Mouse (Mus musculus): ENCODE measurements at regions not wholly inside any gene's neighbourhood (a gene's known extent, or its start where the extent isn't known, plus 50 kb on each side); places are given as distances from the start of the nearest gene placed in this dataset.

DNA sequence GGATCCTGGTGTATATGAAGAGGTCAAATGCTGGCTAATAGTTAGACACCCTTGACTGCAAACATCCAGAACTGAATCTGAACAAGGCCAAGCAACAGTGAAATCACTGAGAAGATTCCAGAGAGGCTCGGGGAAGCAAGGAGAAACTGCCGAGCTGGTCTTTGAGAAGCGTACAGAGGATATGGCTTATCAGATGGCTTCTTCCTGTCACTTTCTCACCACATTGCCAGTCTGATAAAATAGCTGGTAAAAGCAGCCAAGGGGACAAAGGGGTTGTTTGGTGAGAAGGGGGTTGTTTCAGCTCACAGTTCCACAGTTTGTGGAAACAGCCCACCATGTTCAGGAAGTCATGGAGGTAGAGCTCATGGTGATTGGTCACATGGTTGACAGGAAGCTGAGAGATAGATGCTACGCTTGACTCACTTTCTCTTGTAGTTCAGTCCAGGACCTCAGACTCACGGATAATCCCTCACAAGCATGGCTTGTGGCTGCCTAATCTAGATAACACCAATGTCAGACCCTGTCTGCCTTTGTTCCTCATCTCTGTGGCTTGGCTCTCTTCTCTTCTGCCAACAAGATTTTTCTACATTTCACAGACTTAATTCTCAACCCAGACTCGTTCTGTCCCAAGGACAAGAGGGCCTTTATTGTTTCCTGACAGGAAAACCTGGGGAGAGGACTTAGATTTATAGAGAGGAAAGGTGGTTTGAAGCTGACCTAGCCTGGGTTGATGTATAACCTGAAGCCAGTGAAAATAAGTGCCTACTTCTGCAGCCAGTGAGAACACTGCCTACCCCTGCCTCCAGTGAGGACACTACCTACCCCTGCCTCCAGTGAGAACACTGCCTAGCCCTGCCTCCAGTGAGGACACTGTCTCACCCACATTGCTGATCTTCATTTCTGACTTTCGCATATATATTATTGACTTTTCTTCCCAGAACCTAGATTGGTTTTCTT lies 122.0 kb downstream of the Tent5c start:
- DNase-seq, result peak; percentile 61
- Histone ChIP-seq H3K36me3 (ENCODE audit: control insufficient read depth, insufficient read depth, low read length) (no peaks in the 10 kb centered on the region), H3K27ac (ENCODE audit: insufficient read depth, low read depth, low read length) (peak overlapping the region; percentile 27), H3K27me3 (replicated peaks; ENCODE audit: control insufficient read depth, insufficient read depth, low read length) (no peaks in the 10 kb centered on the region), H3K4me1 (ENCODE audit: control insufficient read depth, insufficient read depth, low read length) (peaks cover 13% of the 10 kb centered on the region), H3K4me3 (ENCODE audit: insufficient read depth, low read depth, low read length) (no peak overlapping the region)
- WGBS, result 48% methylated on average over 7 of the region's 7 CpGs
- TF ChIP-seq POLR2A (IDR thresholded peaks at IDR 0.05; ENCODE audit: low read depth, low read length) (no peak), CTCF (conservative IDR thresholded peaks at IDR 0.05; ENCODE audit: insufficient read depth, insufficient read length, low read depth, low read length) (no peak)

DNA sequence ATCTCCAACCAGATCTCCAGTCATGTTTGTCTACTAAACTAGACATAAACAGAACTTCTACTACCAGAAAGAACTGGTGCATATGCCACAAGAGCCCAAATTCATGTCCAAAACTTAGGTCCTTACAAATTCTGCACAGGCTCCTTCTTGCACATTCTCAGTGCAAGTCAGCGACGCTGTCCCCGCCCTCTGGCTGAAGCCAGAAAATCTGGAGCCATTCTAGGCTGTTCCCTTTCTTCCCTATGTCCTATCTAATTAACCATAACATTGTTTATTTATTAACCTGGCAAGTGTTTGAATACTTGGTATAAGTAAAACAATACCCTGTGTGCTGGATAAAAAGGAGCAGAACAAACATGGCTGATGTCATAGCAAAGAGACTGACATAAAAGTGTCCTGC lies 122.7 kb downstream of the Tent5c start:
- peak; percentile 51 for DNase-seq

GRCm38 (mm10) chr3:100365354-100365945 lies 123.7 kb downstream of the Tent5c start:
- WGBS, result 62% methylated on average over 3 of the region's 3 CpGs
- TF ChIP-seq CTCF (conservative IDR thresholded peaks at IDR 0.05; ENCODE audit: insufficient read depth, insufficient read length, low read depth, low read length), result no peak
- TF ChIP-seq POLR2A (IDR thresholded peaks at IDR 0.05; ENCODE audit: low read depth, low read length), result no peak

More for the DNA sequence above, 122.7 kb downstream of the Tent5c start:
- Histone ChIP-seq H3K27ac (ENCODE audit: insufficient read depth, low read depth, low read length) (no peak overlapping the region), H3K36me3 (ENCODE audit: control insufficient read depth, insufficient read depth, low read length) (no peaks in the 10 kb centered on the region), H3K4me3 (ENCODE audit: insufficient read depth, low read depth, low read length) (no peak overlapping the region), H3K27me3 (replicated peaks; ENCODE audit: control insufficient read depth, insufficient read depth, low read length) (no peaks in the 10 kb centered on the region), H3K4me1 (ENCODE audit: control insufficient read depth, insufficient read depth, low read length) (peaks cover 13% of the 10 kb centered on the region)
- 61% methylated on average over 3 of the region's 3 CpGs for WGBS
- TF ChIP-seq CTCF (conservative IDR thresholded peaks at IDR 0.05; ENCODE audit: insufficient read depth, insufficient read length, low read depth, low read length), result no peak
- no peak for TF ChIP-seq POLR2A (IDR thresholded peaks at IDR 0.05; ENCODE audit: low read depth, low read length)

GRCm38 (mm10) chr3:100364706-100365105 lies 124.4 kb downstream of the Tent5c start:
- no peaks in the 10 kb centered on the region for H3K27me3 ChIP-seq (replicated peaks; ENCODE audit: control insufficient read depth, insufficient read depth, low read length)
- peaks cover 13% of the 10 kb centered on the region for H3K4me1 ChIP-seq (ENCODE audit: control insufficient read depth, insufficient read depth, low read length)
- TF ChIP-seq CTCF (conservative IDR thresholded peaks at IDR 0.05; ENCODE audit: insufficient read depth, insufficient read length, low read depth, low read length) (no peak), POLR2A (IDR thresholded peaks at IDR 0.05; ENCODE audit: low read depth, low read length) (no peak)
- H3K36me3 ChIP-seq (ENCODE audit: control insufficient read depth, insufficient read depth, low read length), result no peaks in the 10 kb centered on the region
- no peak overlapping the region for H3K27ac ChIP-seq (ENCODE audit: insufficient read depth, low read depth, low read length)
- no peak overlapping the region for H3K4me3 ChIP-seq (ENCODE audit: insufficient read depth, low read depth, low read length)
- WGBS, result 70% methylated on average over 2 of the region's 2 CpGs
- DNase-seq, result no peak

More at GRCm38 (mm10) chr3:100365354-100365945, 123.7 kb downstream of the Tent5c start:
- H3K27ac ChIP-seq (ENCODE audit: insufficient read depth, low read depth, low read length), result no peak overlapping the region
- no peaks in the 10 kb centered on the region for H3K36me3 ChIP-seq (ENCODE audit: control insufficient read depth, insufficient read depth, low read length)
- DNase-seq, result peak; percentile 29
- H3K4me3 ChIP-seq (ENCODE audit: insufficient read depth, low read depth, low read length), result no peak overlapping the region
- H3K4me1 ChIP-seq (ENCODE audit: control insufficient read depth, insufficient read depth, low read length), result peaks cover 13% of the 10 kb centered on the region
- no peaks in the 10 kb centered on the region for H3K27me3 ChIP-seq (replicated peaks; ENCODE audit: control insufficient read depth, insufficient read depth, low read length)

DNA sequence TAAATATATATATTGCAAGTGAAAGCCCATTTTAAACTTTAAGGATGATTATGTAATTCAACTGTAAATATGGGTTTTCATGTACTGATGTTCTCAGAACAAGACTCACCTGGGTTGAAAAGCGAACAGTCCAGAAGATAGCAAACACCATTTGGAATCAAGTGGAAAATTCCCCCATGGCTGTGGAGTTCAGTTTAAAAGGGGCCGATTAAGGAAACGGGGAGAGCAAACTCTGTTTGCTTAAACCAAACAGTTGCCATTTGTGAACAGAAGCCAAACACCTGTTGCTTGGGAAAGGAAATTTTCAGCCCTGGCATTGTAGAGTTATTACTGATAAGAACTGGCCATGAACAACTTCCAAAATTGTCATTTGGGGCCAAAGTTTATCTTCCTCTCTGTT lies 126.1 kb downstream of the Tent5c start:
- H3K27me3 ChIP-seq (replicated peaks; ENCODE audit: control insufficient read depth, insufficient read depth, low read length), result no peaks in the 10 kb centered on the region
- no peak for TF ChIP-seq POLR2A (IDR thresholded peaks at IDR 0.05; ENCODE audit: low read depth, low read length)
- no peak for TF ChIP-seq CTCF (conservative IDR thresholded peaks at IDR 0.05; ENCODE audit: insufficient read depth, insufficient read length, low read depth, low read length)
- 82% methylated on average over 3 of the region's 3 CpGs for WGBS
- no peak for DNase-seq
- H3K4me3 ChIP-seq (ENCODE audit: insufficient read depth, low read depth, low read length), result no peak overlapping the region
- peaks cover 13% of the 10 kb centered on the region for H3K4me1 ChIP-seq (ENCODE audit: control insufficient read depth, insufficient read depth, low read length)
- H3K36me3 ChIP-seq (ENCODE audit: control insufficient read depth, insufficient read depth, low read length), result no peaks in the 10 kb centered on the region
- no peak overlapping the region for H3K27ac ChIP-seq (ENCODE audit: insufficient read depth, low read depth, low read length)

- no peak overlapping the region for H3K4me3 ChIP-seq (ENCODE audit: insufficient read depth, low read depth, low read length)
- TF ChIP-seq CTCF (conservative IDR thresholded peaks at IDR 0.05; ENCODE audit: insufficient read depth, insufficient read length, low read depth, low read length) (no peak), POLR2A (IDR thresholded peaks at IDR 0.05; ENCODE audit: low read depth, low read length) (no peak)
- H3K36me3 ChIP-seq (ENCODE audit: control insufficient read depth, insufficient read depth, low read length), result no peaks in the 10 kb centered on the region
- H3K27me3 ChIP-seq (replicated peaks; ENCODE audit: control insufficient read depth, insufficient read depth, low read length), result no peaks in the 10 kb centered on the region
- DNase-seq, result no peak
- H3K27ac ChIP-seq (ENCODE audit: insufficient read depth, low read depth, low read length), result no peak overlapping the region
- 74% methylated on average over 3 of the region's 3 CpGs for WGBS
- no peaks in the 10 kb centered on the region for H3K4me1 ChIP-seq (ENCODE audit: control insufficient read depth, insufficient read depth, low read length)
Measured at GRCm38 (mm10) chr3:100360019-100360418, 129.1 kb downstream of the Tent5c start.

DNA sequence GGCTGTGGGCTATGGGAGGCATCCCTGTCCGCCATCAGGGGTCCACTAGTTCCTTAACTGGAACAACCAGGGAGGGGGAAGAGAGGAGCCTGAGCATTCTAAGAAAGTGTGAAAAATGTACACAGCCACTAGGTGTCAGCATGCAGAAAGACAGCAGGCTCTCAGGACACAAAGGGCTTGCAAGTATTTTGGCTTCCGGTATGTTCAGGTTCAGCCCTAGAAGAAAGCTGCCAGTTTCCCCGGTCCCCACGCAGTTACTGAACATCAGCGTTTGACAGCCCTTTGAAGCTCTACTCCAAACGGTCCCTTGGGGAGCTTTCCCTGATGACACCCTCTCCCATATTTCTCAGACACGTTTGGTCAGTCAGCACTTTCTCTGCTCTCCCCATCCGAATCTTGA lies 130.1 kb downstream of the Tent5c start:
- H3K27me3 ChIP-seq (replicated peaks; ENCODE audit: control insufficient read depth, insufficient read depth, low read length), result no peaks in the 10 kb centered on the region
- peak overlapping the region; percentile 1; the same call in 1 of the 2 replicates for H3K4me3 ChIP-seq (ENCODE audit: insufficient read depth, low read depth, low read length)
- peak; percentile 73 for DNase-seq
- no peaks in the 10 kb centered on the region for H3K4me1 ChIP-seq (ENCODE audit: control insufficient read depth, insufficient read depth, low read length)
- H3K27ac ChIP-seq (ENCODE audit: insufficient read depth, low read depth, low read length), result no peak overlapping the region
- H3K36me3 ChIP-seq (ENCODE audit: control insufficient read depth, insufficient read depth, low read length), result no peaks in the 10 kb centered on the region
- TF ChIP-seq POLR2A (IDR thresholded peaks at IDR 0.05; ENCODE audit: low read depth, low read length) (no peak), CTCF (conservative IDR thresholded peaks at IDR 0.05; ENCODE audit: insufficient read depth, insufficient read length, low read depth, low read length) (peak; percentile 60)
- 13% methylated on average over 8 of the region's 8 CpGs for WGBS
